Mouse (Mus musculus): ENCODE measurements around the gene Speer1.
"Not testable (repeated sequence)": the region's sequence is repeated elsewhere in the genome, so short reads cannot be mapped to it uniquely, and the experiment has no call there.

The Speer1 gene

DNA sequence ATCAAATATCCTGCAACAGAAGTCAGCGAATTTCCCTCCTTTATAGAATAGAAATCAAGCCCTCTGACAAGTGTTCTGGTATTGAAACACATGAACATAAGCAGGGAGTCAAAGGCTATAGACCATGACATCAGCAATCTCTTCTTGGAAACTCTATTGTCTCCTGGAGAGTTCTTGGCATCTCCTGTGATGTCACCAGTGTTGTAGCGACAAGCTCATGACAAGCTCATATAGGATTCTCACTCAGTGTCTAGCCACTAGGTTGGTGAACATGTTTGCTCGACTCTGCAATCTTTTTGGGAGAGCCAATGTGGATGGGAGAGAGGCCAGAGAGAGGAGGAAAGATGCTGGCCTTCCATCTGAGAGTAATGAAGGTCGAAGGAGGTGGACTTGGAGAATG lies at the start of gene Speer1:
Gene Speer1, plus strand, starts transcription at position 301 of the 400 bp plus-strand sequence.
- not testable (repeated sequence) for DNase-seq (ENCODE audit: low spot score)
